Mouse (Mus musculus) bone marrow, adult 2 months (tissue): ENCODE results near the gene Tuba1b.

ENCODE experiments used
- CTCF ChIP-seq: fragments of 200-500 bp; IDR thresholded peaks from 2 replicates; pipeline ENCODE4 v1.5.1; 2011; ENCODE audit warnings: low read length, control low read depth; ENCODE audit not compliant: control insufficient read depth, insufficient read depth
- POLR2A ChIP-seq: fragments of 200-500 bp; IDR thresholded peaks from 2 replicates; pipeline ENCODE4 v1.6.1; 2011; ENCODE audit warnings: low read depth, mild to moderate bottlenecking, control low read depth, low read length, borderline replicate concordance; ENCODE audit not compliant: control insufficient read depth

- TF ChIP-seq CTCF (no peak), POLR2A (no peak)
Measured at GRCm38 (mm10) chr15:98921510-98921909, 12.9 kb downstream of the Tuba1b start.
